Mouse (Mus musculus) mouse trophoblast stem cell (cell line): Measurements from ENCODE around the gene Pla2g5.
"Not testable (repeated sequence)": the region's sequence is repeated elsewhere in the genome, so short reads cannot be mapped to it uniquely, and the experiment has no call there.

ENCODE experiments used
- in situ Hi-C, 2 experiments: fragments of 300-500 bp; cut with MseI, MboI; formaldehyde crosslinking; loops; 2 replicates in 1 of 2; 3 replicates in 1 of 2; pipeline ENCODE4 v1.15.1; 2025

Pla2g5 gene

DNA sequence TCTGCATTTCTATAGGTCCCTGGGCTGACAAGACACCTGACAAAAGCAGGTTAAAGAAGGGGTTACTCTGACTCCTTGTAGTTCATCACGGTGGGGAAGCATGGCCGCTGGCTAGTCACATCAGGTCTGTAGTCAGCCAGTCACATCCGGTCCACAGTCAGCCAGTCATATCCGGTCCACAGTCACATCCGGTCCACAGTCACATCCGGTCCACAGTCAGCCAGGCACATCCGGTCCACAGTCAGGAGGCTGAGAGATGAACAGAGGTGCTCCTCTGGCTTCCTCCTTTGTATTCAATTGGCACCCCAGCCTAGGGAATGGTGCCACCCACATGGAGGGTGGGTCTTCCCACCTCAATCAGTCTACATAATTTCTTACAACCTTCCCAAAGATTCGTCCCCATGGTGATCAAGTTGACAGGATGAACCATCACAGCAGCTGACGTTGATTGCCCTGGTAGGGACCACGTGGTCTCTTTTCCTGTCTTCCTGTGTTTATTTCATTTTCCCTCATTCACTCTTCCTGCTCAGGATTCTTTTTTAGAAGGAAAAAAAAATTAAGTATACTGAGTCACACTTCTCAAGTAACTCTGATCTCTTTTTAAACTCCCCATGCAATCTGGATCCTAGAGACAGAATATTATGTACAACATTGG is at the start of gene Pla2g5:
TSS of gene Pla2g5 (minus strand) at position 139 of the 655 bp plus-strand sequence.
- in situ Hi-C loops, result no loop called here

DNA sequence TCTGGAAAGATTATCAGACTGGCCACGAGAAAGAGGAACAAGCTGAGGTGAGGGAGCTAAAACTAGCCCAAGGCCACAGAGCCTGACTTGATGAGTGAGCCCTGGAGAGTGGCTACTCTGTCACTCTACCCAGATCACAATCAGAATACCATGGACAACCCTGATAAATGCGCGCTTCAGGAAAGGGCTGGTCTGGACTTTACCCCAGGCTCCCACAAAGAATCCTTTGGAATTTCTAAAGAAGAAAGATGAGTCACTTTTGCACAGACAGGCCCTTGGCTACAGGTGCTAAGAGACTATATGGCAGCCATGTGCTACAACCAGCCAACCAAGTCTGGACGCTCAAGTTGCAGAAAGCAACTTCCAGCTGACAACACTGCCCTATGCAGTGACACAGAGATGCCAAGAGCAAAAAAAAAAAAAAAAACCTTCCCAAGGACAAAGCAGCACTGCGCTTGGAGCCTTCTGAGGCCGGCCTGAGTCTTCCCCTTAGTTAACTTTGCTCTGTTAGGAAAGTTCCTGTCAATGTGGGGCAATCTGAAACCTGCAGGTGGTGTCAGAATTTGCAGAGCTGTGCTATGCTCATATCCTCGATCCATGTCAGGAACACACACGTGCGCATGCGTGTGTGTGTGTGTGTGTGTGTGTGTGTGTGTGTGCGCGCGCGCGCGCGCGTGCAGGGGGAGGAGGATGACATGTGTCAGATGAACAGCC is 42.5 kb upstream of the Pla2g5 start:
- in situ Hi-C loops, result no loop called here

DNA sequence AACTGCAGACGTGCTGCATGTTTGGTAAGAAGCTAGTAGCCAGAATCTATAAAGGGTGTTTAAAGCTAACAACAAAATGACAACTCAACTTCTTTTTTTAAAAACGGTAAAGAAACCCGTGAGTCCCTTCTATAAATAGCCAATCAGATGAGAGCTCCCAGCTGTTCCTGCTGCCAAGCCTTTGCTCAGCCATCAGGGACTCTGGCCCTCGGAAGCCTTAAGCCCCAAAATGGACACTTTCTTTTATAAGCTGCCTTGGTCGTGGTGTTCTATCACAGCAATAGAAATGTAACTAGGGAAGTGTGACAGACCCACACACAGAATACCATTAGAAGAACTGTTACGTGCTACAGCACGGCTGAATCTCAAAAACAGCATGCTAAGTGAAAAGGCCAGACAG is 36.1 kb upstream of the Pla2g5 start:
- in situ Hi-C loops, result no loop called here

DNA sequence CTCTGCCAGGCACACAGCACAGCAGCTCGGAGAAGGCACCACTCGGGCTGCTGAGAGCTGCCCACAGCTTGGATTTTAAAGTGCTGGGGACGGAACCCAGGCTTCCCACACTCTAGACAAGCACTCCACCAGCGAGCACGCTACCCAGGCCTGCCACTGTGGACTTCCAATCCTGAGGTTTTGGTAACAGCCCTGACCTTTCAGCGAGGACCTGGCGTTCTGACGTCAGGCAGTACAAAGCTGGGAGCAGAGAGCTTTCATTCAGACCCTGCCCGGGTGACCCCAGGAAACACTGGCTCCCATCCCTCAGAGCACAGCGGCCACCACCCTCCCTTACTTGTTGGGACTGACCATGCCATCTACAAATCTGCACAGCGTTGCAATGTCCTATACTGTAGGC is 30.5 kb upstream of the Pla2g5 start:
- in situ Hi-C loops, result not testable (repeated sequence)

DNA sequence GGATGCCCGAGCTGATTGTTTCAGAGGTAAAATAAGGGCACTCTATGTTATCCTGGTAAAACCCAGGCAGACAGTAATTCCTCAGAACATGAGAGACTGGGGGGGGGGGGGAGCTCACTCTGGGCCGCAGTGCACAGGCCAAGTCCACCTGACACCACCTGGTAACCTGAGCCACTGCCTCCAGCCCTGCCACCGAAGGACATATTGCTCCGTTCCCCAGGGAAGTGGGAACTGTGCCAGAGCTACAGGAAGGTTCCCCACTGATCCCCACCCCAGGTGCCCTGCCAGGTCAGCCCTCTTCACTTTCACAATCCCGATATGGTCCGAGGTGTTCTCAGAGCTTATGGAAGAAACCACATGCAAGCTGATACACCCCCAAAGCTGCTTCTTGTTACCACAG is 29.4 kb upstream of the Pla2g5 start:
- in situ Hi-C loops, result no loop called here

DNA sequence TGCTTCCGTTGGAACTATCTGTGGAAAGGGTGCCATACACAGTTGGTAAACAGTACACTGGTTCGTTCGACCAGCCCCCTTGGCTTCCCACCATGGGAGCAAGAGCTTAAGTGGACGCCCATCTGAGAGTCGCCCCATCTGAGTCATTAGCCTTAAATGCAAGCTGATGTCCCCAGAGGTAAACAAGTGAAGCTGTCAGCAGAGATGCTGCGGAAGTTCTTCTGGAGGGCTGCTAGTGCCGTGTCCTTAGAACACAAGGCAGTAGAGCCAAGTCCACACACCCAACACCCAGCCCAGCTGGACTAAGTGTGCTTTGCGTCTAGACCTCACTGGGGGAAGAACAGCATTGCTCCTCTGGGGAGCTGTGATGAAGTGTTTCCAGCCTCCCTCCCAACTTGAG is 26.4 kb upstream of the Pla2g5 start:
- in situ Hi-C loops, result no loop called here

DNA sequence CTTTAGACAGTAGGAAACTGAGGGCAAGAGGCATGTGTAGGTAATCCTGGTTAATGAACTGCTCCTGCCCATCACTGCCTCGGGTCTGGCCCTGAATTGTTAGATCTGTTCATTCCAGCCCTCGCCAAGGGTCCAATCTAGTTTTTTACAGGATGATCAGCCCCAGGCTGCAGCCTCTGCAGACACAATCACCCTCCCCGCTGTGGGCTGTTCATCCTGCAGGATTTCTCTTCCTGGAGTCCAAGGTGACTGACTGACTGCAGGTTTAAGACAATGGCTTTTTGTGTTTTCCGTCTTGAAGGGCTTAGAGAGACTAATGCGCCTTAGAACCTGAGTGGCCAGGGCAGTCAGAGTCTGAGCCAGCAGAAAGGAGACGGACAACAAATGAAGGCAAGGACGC is 25.9 kb upstream of the Pla2g5 start:
- in situ Hi-C loops, result no loop called here

DNA sequence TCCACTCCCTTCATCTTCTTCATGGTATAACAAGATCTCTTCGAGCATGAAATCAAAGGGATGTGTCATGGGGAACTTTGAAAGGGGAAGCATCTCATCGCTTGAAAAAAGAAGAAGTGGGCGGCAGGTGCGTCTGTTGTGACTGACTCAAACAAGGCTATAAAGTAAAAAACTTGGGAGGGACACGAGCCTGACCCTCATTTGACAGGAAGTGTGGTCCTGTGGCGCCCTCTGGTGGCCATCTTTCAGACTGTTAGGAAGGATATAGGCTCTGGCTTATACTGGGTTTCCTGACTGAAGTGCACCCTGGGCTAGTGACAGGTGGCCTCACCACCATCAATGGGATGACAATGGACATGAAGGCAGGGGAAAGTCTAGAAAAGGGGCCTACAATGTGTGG is 21.0 kb upstream of the Pla2g5 start:
- in situ Hi-C loops, result no loop called here

DNA sequence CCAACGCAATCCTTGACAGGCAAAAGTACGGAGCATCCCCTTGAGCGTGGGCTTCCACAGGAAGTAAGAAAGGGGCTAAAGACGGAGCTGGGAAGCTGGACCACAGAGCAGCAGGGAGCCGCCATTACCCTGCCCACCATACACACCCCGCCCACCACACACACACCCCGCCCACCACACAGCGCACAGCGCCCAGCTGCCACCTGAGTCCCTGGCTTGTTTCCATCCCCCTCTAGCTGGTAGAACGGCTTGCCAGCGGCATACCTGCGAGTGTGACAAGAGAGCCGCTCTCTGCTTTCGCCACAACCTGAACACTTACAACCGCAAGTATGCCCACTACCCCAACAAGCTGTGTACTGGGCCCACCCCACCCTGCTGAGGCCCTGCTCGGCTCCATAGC is 18.9 kb upstream of the Pla2g5 start:
- in situ Hi-C loops, result no loop called here

DNA sequence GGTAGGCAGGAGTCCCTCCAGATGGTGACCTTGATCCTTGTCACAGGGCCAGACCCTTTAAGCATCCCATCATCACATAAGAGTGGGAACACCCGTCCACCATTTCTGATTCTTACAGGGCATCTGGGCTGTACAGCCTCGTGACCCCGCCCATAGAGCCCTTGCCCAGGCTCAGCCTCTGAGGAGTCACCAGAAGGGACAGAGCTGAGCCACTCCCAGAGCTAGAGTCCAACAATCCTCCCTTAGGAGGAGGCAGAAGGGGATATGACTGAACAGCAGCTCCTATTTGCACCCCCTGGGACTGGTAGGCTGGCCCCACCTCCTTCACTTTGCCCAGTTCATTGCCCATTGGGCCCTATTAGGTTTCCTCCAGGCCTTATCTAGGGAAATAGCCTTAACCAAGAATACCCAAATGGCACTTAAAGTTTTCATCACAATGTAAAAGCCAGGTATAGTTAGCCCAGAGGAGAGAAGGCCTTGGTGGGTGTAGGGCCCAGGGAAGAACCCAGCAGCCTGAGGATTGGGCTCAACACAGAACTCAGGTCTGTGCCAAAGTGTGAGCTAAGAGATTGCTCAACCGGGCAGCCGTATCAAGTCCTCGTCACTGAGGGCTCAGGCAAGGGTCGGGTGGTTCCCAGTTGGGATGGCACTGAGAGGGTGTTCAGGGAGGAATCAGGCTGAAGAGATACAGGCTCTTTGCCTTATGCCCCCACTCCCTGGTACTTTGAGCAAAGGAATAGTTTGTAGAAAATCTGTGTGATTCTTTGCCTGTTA is 17.7 kb upstream of the Pla2g5 start:
- in situ Hi-C loops, result no loop called here

DNA sequence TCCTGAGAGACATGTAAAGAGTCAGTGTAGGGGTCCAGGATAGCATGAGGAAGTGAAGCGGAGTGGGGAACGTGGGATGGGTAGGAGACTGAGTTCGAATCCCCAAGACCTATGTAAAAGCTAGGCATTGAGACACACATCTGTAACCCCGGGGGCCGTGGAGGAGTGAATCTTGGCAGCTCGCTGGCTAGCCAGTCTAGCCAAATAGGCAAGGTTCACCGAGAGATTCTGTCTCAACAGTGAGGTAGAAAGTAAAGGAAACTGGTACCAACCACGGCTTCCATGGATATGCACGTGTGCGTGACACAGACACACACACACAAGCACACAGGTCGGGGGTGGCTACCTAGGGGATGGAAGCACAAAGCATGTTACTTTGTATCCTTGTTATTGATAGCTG is 16.5 kb upstream of the Pla2g5 start:
- in situ Hi-C loops, result no loop called here

DNA sequence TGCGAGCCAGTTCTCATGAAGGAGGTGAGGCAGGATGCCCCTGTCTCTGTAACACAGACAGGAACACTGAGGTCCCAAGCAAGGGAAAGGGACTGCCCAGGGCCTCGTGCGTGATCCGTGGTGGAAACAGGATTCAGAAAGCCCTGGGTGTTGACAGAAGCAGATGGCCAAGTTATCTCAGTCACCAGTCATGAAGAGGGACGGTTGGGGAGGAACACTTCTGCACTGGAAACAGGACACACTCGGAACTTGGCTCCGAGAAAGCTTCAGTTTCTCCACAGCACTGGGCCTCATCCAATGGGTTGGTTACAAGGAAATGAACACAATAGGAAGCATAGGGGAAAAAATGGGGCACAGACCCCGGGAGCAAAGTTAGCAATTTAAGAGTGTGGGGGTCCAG is 15.5 kb upstream of the Pla2g5 start:
- in situ Hi-C loops, result no loop called here

DNA sequence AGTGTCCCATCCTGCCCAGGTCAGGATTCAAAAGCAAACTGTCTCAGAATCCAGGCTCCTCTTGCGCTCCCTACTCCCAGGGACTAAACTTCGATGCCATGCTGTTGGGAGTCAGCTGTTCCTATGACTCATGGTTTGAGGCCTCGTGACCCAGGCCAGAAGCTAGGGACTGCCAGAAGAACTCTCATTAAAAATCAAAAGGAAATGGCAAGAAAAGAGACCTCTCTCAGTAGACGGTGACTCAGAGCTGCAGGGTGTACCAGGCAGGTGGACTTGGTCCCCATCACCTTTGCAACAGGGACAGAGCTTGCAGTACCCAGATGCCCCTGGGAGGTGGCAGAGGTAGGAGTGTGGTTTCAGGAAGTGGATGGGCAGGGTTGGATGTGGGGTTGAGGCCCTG is 14.4 kb upstream of the Pla2g5 start, which contains the start of gene Pla2g2e:
TSS of gene Pla2g2e (plus strand) at position 212 of the 400 bp plus-strand sequence.
- in situ Hi-C loops, result no loop called here

DNA sequence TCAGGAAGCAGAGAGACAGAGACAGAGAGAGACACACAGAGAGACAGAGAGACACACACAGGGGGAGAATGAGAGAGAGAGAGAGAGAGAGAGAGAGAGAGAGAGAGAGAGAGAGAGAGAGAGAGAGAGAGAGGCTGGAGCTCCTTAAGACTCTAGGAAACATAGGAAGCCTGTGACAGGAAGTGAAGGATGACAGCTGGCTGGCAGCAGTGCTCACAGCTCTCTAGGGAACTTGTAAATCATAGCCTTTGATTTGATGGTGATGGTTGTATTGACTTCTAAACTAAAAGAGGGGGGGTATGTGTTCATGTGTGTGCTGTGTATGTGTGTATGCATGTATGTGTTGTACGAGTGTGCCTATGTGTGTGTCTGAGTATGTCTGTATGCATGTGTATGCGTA is 12.7 kb upstream of the Pla2g5 start:
- in situ Hi-C loops, result no loop called here

DNA sequence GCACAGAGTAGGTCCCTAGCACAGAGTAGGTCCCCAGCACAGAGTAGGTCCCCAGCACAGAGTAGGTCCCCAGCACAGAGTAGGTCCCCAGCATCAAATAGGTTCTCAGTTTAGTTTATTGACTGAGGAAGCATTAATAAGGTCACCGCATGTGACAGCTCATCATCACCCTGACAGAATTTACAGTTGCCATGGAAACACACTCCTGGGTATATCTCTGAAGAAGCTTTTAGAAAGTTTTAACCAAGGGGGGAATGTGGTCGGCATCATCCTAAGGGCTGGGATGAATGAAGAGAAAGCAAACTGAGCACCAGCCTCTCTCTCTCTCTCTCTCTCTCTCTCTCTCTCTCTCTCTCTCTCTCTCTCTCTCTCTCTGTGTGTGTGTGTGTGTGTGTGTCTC is 12.0 kb upstream of the Pla2g5 start:
- in situ Hi-C loops, result not testable (repeated sequence)

DNA sequence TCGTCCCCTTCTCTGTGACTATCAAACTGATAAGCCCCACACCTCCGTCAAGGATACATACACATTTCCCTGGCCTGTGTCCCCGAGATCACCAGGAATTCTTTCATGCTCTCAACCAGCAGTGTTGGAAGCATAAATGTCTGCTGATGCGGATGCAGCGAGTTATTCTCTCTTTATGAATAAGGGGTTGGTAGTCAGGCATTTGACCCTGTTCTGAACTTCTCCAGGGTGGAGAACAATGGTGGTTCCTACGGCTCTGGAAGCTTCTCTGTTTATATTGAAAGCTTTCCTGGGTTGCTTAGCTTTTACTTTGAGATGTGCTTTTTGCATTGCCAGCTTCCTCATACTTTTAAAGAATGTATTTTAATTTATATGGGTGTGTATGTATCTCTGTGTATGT is 10.6 kb upstream of the Pla2g5 start, which contains the start of gene Gm13030:
TSS of gene Gm13030 (minus strand) at position 101 of the 400 bp plus-strand sequence.
- in situ Hi-C loops, result no loop called here

DNA sequence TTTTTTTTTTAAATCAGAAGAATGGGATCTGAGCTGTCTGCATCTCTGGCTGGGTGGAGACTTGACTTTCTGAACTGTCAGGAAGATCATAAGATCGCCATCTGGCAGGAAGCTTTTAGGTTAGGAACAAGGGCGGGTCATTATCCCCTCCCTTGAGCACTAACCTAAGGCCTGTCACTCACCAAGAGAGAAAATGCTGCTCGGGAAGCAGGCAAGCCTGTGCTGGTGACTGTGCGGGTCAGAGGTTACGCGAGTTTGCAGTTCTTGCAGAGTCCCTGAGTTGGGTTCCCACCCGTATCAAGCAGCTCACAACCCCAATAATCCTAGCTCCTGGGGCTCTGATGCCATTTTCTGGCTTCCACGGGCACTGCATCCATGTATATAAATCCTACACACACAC is 5.4 kb upstream of the Pla2g5 start:
- in situ Hi-C loops, result no loop called here

DNA sequence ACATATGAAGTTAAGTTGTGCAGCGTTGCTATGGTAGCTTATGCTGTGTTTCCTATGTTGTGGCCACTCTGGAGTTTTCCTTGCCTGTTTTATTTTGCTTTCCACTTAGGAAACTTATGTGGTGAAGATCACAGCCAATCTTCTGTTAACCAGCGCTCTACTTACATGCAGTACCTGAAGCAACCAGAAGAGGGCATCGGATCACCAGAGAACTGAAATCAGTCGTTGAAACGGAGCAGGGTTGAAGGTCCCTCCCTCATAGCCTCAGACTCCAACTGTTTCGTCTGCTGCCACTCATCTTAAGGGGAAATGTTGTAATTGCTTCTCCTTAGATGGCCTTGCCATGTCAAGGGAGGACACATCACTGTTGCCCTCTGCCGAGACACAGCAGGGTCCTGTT is 3.1 kb upstream of the Pla2g5 start:
- in situ Hi-C loops, result no loop called here

DNA sequence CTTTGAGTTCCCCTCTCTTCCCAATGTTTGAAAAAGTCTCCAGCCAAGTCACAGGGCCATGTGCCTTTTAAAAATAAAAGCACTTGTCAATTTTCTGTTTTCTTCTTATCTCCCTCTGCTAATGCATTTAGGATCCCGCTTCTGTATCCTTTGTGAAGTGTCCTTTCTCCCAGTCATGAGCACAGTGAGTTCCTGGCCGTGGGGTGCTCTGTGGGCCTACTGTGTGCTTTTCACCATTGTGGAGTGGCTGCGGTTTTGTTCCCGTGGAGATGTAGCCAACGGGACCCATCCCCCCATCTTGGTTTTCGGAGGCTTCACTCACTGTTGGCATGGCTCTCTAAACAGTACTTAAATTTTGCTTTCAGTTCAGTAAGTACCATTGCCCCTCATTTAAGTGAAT is 2.7 kb upstream of the Pla2g5 start:
- in situ Hi-C loops, result no loop called here

DNA sequence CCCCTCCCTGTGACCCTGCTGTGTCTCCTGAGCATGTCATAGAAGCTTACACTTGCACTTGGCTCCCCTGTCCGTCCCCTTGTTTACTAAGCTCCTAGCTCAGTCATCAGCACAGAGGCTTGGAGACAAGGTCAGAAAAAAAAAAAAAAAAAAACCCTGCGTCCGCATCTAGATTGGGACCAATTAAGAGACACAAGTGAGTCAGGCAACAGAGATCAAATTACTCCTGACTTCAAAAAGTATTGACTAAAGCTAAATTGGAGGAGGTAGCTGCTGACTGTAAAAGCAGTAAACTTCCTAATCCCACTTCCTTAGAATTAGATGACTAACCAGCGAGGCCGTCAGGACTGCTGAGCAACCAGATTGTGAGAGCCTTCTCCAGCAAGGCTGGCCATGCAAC is 1.8 kb upstream of the Pla2g5 start:
- in situ Hi-C loops, result no loop called here

DNA sequence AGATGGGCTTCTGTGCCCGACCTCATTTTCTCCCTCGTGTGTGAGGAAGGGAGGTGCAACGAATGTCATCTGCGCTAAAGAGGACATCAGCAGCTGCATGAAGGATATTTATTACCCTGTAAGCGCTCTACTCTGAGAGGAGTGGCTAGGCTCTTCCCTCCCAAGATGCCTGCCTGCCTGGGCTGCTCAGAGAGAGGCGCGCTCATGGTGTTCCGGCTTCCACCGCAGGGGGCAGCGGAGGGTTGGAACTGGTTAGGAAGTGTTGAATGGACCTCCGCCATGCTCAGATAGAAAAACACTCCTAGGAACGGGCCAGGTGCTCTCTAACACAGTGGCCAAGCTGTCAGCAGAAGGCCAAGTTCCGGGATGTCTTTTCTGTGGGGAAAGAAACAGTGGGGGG is 3.6 kb downstream of the Pla2g5 start:
- in situ Hi-C loops, result no loop called here

DNA sequence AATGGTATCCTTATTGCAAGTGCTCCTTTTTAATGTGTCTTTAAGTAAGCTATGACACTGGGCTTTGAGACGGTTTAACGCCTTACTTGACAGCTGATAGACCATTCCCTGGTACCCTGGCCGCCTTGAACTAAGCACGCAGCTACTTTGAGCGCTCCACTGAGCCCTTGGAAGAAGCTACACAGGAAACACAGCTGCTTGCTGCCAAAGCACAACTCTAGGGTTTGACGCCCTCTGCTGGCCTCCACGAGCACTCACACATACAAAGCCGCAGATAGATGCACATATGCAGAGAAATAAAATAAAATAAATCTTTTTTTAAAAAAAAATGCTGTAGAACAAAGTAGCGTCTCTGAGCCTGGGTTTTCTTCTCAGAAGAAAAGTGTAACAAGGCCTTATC is 4.0 kb downstream of the Pla2g5 start:
- in situ Hi-C loops, result no loop called here

DNA sequence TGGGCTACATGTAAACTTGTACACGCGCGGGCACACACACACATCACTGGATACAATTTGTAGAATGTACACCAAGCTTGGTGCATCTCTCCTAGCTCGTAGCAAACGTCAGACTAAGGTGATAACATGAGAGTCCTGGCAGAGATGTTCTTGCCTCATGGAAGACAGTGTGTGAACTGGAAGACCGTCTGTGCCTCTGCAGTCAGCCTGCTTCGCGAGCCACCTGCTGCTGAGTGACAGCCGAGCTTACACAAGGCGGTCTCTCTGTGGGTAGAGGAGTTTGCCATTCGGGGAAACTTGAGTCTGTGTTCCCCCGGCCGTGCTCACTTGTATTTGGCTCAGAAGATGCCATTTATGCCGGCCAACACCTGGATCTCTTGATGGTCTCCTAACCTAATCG is 4.8 kb downstream of the Pla2g5 start:
- in situ Hi-C loops, result no loop called here
